Mouse (Mus musculus) hematopoietic stem cell, adult 5-6 weeks (primary cell): ENCODE measurements around the gene Gpatch8. TPM values are rescaled to one million over a fixed set of nuclear protein-coding genes. Genes with fewer than 3 reads are reported as not detected.
A peak's percentile ranks its signal among the peaks of the same experiment; 100 is the strongest.

Source experiments
- ATAC-seq, 2 experiments: fragments of 125-278 bp in 1 of 2; replicated peaks in 1 of 2; 2 replicates each; pipeline ENCODE4 v1.8.0; 2016 to 2017; ENCODE audit warnings: inconsistent platforms in 2 of 2, mild to moderate bottlenecking in 2 of 2, moderate number of reproducible peaks in 2 of 2, low read depth in 1 of 2, moderate TSS enrichment in 1 of 2; ENCODE audit not compliant: low FRiP score in 2 of 2, poor library complexity in 2 of 2, severe bottlenecking in 2 of 2, insufficient read depth in 1 of 2, low TSS enrichment in 1 of 2
- total RNA-seq: library from RNA; stranded (forward); fragments of 172-1452, 232-1000 nt; gene quantifications from 2 replicates; pipeline ENCODE4 v1.2.3, GENCODE M21; 2017

The Gpatch8 gene
- total RNA-seq, 1 experiment from 2014 or later, result 38.6 TPM

DNA sequence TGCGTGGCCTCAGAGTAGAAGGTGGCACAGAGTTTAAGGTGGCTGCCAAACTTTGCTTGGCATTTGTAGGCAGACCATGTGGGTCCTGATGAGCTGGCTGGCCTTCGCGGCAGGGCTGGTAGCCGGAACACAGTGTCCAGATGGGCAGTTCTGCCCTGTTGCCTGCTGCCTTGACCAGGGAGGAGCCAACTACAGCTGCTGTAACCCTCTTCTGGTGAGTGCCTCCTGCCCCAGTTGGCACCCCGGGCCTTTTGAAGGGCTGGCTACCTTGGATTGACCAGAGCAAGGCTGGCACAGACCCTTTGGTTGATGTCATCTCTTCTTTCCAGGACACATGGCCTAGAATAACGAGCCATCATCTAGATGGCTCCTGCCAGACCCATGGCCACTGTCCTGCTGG, 123.3 kb downstream of the Gpatch8 start:
- ATAC-seq, result no peak

- ATAC-seq, result peak; percentile 52 to 55
Measured at GRCm38 (mm10) chr11:102432115-102432843, 123.9 kb downstream of the Gpatch8 start.

DNA sequence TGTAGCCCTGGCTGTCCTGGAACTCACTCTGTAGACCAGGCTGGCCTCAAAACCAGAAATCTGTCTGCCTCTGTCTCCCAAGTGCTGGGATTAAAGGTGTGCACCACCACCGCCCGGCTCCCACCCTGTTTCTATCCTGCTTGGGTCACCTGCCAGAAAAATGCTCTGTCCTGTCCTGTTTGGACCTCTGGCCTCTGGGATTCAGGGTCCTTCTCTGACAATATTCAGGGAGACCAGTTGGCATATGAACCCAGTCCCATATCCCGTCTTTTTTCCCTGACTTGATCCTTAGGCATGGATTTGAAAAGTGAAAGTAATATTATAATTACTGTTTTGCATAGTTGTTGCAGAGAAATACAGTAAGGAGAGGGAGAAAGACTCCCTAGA, 124.5 kb downstream of the Gpatch8 start:
- ATAC-seq, result no peak

- ATAC-seq, result peak in 1 of 2 experiments; percentile 29; a peak in 1 of 4 replicates
Measured at GRCm38 (mm10) chr11:102431018-102431645, 125.1 kb downstream of the Gpatch8 start.

DNA sequence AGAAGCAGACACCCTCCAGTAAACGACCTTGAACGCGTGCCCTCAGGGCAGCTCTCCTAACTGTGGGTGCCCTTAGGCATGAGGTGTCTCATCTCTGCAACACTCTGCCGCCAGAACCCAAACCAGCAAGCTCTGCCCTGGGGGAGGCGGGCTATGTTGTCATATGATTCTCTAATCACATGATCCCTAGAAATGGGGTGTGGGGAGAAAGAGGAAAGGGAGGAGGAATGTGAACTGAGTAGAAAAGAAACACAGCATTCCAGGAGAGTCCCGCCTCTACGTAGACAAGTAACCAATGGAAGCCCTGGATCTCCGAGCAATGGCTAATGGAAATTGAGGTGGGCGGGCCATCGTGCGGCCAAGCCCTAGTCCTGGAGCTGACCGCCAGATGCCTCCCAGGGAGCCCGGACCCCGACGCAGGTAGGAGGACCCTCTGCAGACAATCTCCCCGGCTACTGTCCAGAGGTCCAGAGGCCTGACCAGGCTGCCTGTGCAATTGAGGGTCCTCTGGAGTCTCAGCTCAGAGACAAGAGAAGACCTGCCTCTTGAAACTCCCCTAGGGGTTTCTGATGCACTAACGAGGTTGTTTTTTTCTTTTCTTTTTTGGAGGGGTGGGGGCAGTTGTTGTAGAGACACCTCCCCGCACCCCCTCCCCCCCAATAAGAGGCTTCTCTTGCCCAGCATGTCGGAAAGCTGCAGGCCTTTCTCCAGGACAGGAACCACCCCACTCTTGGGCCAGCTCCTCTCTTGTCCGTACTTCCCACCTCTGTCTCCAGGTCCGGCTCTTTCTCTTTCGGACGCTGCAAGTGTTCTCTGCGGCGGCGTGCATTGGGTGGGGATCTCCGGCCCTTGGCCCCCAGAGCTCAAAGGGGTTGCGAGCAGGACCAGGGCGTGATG, 125.8 kb downstream of the Gpatch8 start, which contains the start of gene Grn:
Gene Grn, plus strand, starts transcription at position 195 of the 897 bp plus-strand sequence.
- ATAC-seq, result peak; percentile 68 to 78

- ATAC-seq, result no peak
Measured at GRCm38 (mm10) chr11:102429551-102429950, 126.6 kb downstream of the Gpatch8 start.

- ATAC-seq, result no peak
Measured at GRCm38 (mm10) chr11:102428981-102429540, 127.1 kb downstream of the Gpatch8 start.

Other genes starting within 250 kb of the Gpatch8 start
- gene Ubtf, start 236.7 kb downstream of the Gpatch8 start, total RNA-seq, result 166 and 196 TPM in 2 replicates
- 3.7 and 9.8 TPM in 2 replicates for gene Slc4a1, start 190.2 kb downstream of the Gpatch8 start, total RNA-seq
- 1.5 and 5.6 TPM in 2 replicates for gene Rundc3a, start 163.0 kb downstream of the Gpatch8 start, total RNA-seq
- 24.3 and 28.5 TPM in 2 replicates for gene Slc25a39, start 148.4 kb downstream of the Gpatch8 start, total RNA-seq
- 28.1 and 35.6 TPM in 2 replicates for gene Grn, start 126.1 kb downstream of the Gpatch8 start, total RNA-seq
- gene Fam171a2, start 108.7 kb downstream of the Gpatch8 start, total RNA-seq, result 8.1 and 13.5 TPM in 2 replicates
- gene Itga2b, start 86.3 kb downstream of the Gpatch8 start, total RNA-seq, result 39.8 and 44.3 TPM in 2 replicates
- gene Gm11627, start 23.1 kb upstream of the Gpatch8 start, total RNA-seq, result not detected in 2 replicates
- 0.19 TPM in 1 of 2 replicates, not detected in the other for gene Fzd2, start 48.0 kb upstream of the Gpatch8 start, total RNA-seq
- gene Meioc, start 107.3 kb upstream of the Gpatch8 start, total RNA-seq, result not detected in 2 replicates
- gene Ccdc43, start 141.4 kb upstream of the Gpatch8 start, total RNA-seq, result 46.5 and 51.1 TPM in 2 replicates
- gene Adam11, start 205.0 kb upstream of the Gpatch8 start, total RNA-seq, result 3.5 and 4.1 TPM in 2 replicates